Mouse (Mus musculus) heart, embryonic 13.5 days (tissue): ENCODE results near the gene Odf3b. TPM values are rescaled to one million over a fixed set of nuclear protein-coding genes. Genes with fewer than 3 reads are reported as not detected.

Experiments used
- ATAC-seq: fragments of 200-750 bp; cut with Nextera tagmentation; 2 replicates; pipeline ENCODE4 v1.8.0; 2017; ENCODE audit warnings: moderate TSS enrichment; ENCODE audit not compliant: insufficient number of reproducible peaks, low FRiP score, low TSS enrichment; ENCODE audit errors: extremely low read depth
- H3K27ac ChIP-seq: fragments of 300-500 bp; sonication (generic); replicated peaks from 2 replicates; pipeline ENCODE4 v1.5.1; 2015; ENCODE audit warnings: moderate library complexity, mild to moderate bottlenecking, inconsistent platforms
- H3K27me3 ChIP-seq: fragments of 300-500 bp; sonication (generic); replicated peaks from 2 replicates; pipeline ENCODE4 v1.6.1; 2015; ENCODE audit warnings: mild to moderate bottlenecking, inconsistent platforms
- H3K36me3 ChIP-seq: fragments of 300-500 bp; sonication (generic); 2 replicates; pipeline ENCODE4 v1.6.1; 2015; ENCODE audit warnings: mild to moderate bottlenecking, inconsistent platforms
- H3K4me1 ChIP-seq: fragments of 300-500 bp; sonication (generic); 2 replicates; pipeline ENCODE4 v1.6.1; 2015; ENCODE audit warnings: inconsistent platforms
- H3K4me2 ChIP-seq: fragments of 300-500 bp; sonication (generic); 2 replicates; pipeline ENCODE4 v1.6.1; 2015; ENCODE audit warnings: inconsistent platforms, mild to moderate bottlenecking, moderate library complexity
- H3K4me3 ChIP-seq: fragments of 300-500 bp; sonication (generic); 2 replicates; pipeline ENCODE4 v1.5.1; 2015; ENCODE audit warnings: moderate library complexity, mild to moderate bottlenecking, inconsistent platforms
- H3K9ac ChIP-seq: fragments of 300-500 bp; sonication (generic); 2 replicates; pipeline ENCODE4 v1.6.1; 2015; ENCODE audit warnings: inconsistent platforms, mild to moderate bottlenecking, moderate library complexity
- H3K9me3 ChIP-seq: fragments of 300-500 bp; sonication (generic); 2 replicates; pipeline ENCODE4 v1.6.1; 2016; ENCODE audit warnings: inconsistent platforms
- WGBS: fragments of 180-500 bp; shearing (Covaris S2); methylation state at CpG from one replicate; pipeline ENCODE4 v1.1.7; 2015; ENCODE audit warnings: mixed read lengths; 5-methylcytosine and 5-hydroxymethylcytosine counted together
- polyA plus RNA-seq: library from polyadenylated mRNA; unstranded; fragments of >200 nt; fragmentation: Nextera tagmentation; extraction: Ambion mirVana; gene quantifications from 2 replicates; pipeline ENCODE4 v1.2.1, GENCODE M21; 2015

Gene Odf3b
- polyA plus RNA-seq, 1 experiment from 2014 or later: 0.76 TPM

DNA sequence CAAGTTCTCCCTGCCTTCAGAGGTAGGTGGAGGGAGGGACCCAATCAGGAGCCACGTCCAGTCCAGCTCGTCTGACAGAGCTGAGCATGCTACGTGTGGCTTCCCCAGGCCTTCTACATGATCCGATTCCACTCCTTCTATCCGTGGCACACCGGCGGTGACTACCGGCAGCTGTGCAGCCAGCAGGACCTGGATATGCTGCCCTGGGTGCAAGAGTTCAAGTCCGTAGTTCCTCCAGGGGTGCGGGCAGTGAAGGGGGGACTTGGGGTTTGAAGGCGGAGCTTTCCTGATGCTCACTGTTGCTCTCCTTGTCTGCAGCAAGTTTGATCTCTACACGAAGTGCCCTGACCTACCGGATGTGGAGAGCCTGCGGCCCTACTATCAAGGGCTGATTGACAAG, 42.7 kb downstream of the Odf3b start:
- Histone ChIP-seq H3K4me2 (no peak overlapping the region), H3K27ac (no peak overlapping the region), H3K9me3 (no peaks in the 10 kb centered on the region), H3K4me1 (no peaks in the 10 kb centered on the region), H3K36me3 (no peaks in the 10 kb centered on the region), H3K9ac (no peak overlapping the region), H3K4me3 (no peak overlapping the region), H3K27me3 (no peaks in the 10 kb centered on the region; the same call in 1 of the 2 replicates)
- 75% methylated on average over 14 of the region's 14 CpGs for WGBS
- no peak for ATAC-seq

DNA sequence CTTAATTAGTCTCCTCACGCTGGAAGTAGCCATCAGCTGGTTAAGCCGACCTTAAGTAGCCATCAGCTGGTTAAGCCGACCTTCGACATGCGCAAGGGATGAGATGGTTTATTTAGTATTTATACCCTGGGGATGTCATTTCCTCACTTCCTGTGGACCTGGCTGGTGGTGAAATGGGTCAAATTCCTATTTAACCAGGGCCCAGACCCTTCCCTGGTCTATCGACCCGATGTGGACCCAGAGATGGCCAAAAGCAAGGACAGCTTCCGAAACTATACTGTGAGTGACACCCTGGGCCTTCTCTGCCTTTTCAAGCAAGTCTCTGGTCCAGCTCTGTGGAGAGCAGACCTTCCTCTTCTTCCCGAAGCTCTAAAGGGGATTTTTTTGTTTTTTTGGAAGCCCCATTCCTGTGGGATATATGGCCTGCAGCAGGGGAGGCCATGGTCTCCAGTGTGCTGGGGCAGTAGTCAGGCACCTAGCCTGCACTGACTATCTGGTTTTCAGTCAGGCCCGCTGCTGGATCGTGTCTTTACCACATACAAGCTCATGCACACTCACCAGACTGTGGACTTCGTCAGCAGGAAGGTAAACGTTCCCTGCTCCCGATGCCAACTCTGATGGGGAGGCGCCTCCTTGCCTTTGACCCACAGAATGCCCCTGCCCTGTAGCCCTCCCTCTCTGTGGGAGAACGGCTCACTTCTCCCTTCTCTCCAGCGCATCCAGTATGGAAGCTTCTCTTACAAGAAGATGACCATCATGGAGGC, 44.1 kb downstream of the Odf3b start:
- no peak for ATAC-seq
- Histone ChIP-seq H3K4me1 (no peaks in the 10 kb centered on the region), H3K4me2 (no peak overlapping the region), H3K27me3 (no peaks in the 10 kb centered on the region; the same call in 1 of the 2 replicates), H3K36me3 (no peaks in the 10 kb centered on the region), H3K9me3 (no peaks in the 10 kb centered on the region), H3K27ac (no peak overlapping the region), H3K9ac (no peak overlapping the region), H3K4me3 (no peak overlapping the region)
- WGBS: 79% methylated on average over 17 of the region's 17 CpGs

DNA sequence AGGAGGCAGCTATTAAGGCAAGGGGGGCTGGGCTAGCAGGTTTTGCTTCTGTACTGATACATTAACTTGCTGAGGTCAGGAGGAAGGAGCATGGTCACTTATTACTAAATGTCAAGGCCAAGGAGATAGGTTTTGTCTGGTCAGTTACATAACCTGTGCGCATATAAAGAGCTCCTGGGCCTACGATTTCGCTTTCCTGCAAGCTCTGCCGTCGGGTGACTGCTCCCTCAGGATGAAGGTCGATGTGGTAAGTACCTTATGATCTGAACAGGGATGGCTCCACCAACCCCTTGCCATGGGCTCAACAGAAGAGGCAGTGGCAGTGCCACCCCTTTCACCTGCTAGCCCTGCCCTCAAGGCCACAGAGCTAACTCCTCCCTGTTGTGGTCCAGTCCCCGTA, 44.8 kb downstream of the Odf3b start, which contains the start of gene Miox:
Miox (plus strand) TSS at position 128 of the 400 bp plus-strand sequence.
- Histone ChIP-seq H3K4me1 (no peaks in the 10 kb centered on the region), H3K9ac (no peak within 1 kb of the TSS), H3K4me3 (no peak within 1 kb of the TSS)

More for the DNA sequence above, 44.8 kb downstream of the Odf3b start, which contains the start of gene Miox:
- Histone ChIP-seq H3K4me2 (no peak within 1 kb of the TSS), H3K9me3 (no peaks in the 10 kb centered on the region), H3K36me3 (no peaks in the 10 kb centered on the region), H3K27me3 (no peaks in the 10 kb centered on the region; the same call in 1 of the 2 replicates), H3K27ac (no peak within 1 kb of the TSS)
- no peak for ATAC-seq
- 79% methylated on average over 7 of the region's 7 CpGs for WGBS

Other genes starting within 250 kb of the Odf3b start
- 19.0 and 20.4 TPM in 2 replicates for gene Mapk12, start 238.6 kb downstream of the Odf3b start, polyA plus RNA-seq
- 3.8 and 4.0 TPM in 2 replicates for gene Mapk11, start 229.7 kb downstream of the Odf3b start, polyA plus RNA-seq
- 84.6 and 99.0 TPM in 2 replicates for gene Plxnb2, start 198.5 kb downstream of the Odf3b start, polyA plus RNA-seq
- 17.4 and 17.9 TPM in 2 replicates for gene Dennd6b, start 182.8 kb downstream of the Odf3b start, polyA plus RNA-seq
- gene Ppp6r2, start 167.7 kb downstream of the Odf3b start, polyA plus RNA-seq: 20.5 and 20.8 TPM in 2 replicates
- 34.3 and 38.3 TPM in 2 replicates for gene Sbf1, start 64.0 kb downstream of the Odf3b start, polyA plus RNA-seq
- gene Adm2, start 56.6 kb downstream of the Odf3b start, polyA plus RNA-seq: 0.66 and 0.85 TPM in 2 replicates
- 0.34 TPM in 1 of 2 replicates, not detected in the other for gene Miox, start 44.9 kb downstream of the Odf3b start, polyA plus RNA-seq
- 43.8 and 46.2 TPM in 2 replicates for gene Lmf2, start 23.6 kb downstream of the Odf3b start, polyA plus RNA-seq
- gene Ncaph2, start 23.6 kb downstream of the Odf3b start, polyA plus RNA-seq: 94.1 and 109 TPM in 2 replicates
- gene Sco2, start 5.4 kb downstream of the Odf3b start, polyA plus RNA-seq: 7.1 and 7.2 TPM in 2 replicates
- 0.99 and 1.0 TPM in 2 replicates for gene Tymp, start 2.2 kb downstream of the Odf3b start, polyA plus RNA-seq
- 0.04 TPM in 1 of 2 replicates, not detected in the other for gene Klhdc7b, start 5.6 kb upstream of the Odf3b start, polyA plus RNA-seq
- not detected in 2 replicates for gene Syce3, start 31.2 kb upstream of the Odf3b start, polyA plus RNA-seq
- 139 and 147 TPM in 2 replicates for gene Cpt1b, start 46.6 kb upstream of the Odf3b start, polyA plus RNA-seq
- 2.4 and 3.0 TPM in 2 replicates for gene C730034F03Rik, start 50.3 kb upstream of the Odf3b start, polyA plus RNA-seq
- 0.53 and 0.90 TPM in 2 replicates for gene Gm44502, start 50.4 kb upstream of the Odf3b start, polyA plus RNA-seq
- gene Chkb, start 50.6 kb upstream of the Odf3b start, polyA plus RNA-seq: 65.1 and 71.5 TPM in 2 replicates
- gene Mapk8ip2, start 74.6 kb upstream of the Odf3b start, polyA plus RNA-seq: 0.27 and 0.45 TPM in 2 replicates
- 15.1 and 15.3 TPM in 2 replicates for gene Arsa, start 98.1 kb upstream of the Odf3b start, polyA plus RNA-seq
- 1.7 and 2.0 TPM in 2 replicates for gene Shank3, start 120.3 kb upstream of the Odf3b start, polyA plus RNA-seq
- gene Acr, start 189.0 kb upstream of the Odf3b start, polyA plus RNA-seq: 0.24 and 0.33 TPM in 2 replicates
- gene Rabl2, start 212.6 kb upstream of the Odf3b start, polyA plus RNA-seq: 19.2 and 21.4 TPM in 2 replicates